Mouse (Mus musculus) ES-E14 (cell line): ENCODE measurements at regions not wholly inside any gene's neighbourhood (a gene's known extent, or its start where the extent isn't known, plus 50 kb on each side); places are given as distances from the start of the nearest gene placed in this dataset.

Experiments used
- HCFC1 ChIP-seq: IDR thresholded peaks from 2 replicates; pipeline ENCODE4 v1.6.1; 2012; ENCODE audit warnings: low read length, inconsistent platforms, borderline replicate concordance; ENCODE audit not compliant: insufficient read depth
- MAFK ChIP-seq: IDR thresholded peaks from 2 replicates; pipeline ENCODE4 v1.6.1; 2014; ENCODE audit warnings: mild to moderate bottlenecking, low read depth, low read length, inconsistent platforms; ENCODE audit not compliant: insufficient read depth
- ZC3H11A ChIP-seq: IDR thresholded peaks from 2 replicates; pipeline ENCODE4 v1.6.1; 2012; ENCODE audit warnings: low read depth, mild to moderate bottlenecking, inconsistent platforms, low read length, borderline replicate concordance
- ZNF384 ChIP-seq: IDR thresholded peaks from 2 replicates; pipeline ENCODE4 v1.6.1; 2012; ENCODE audit warnings: low read depth, low read length, inconsistent platforms

- TF ChIP-seq ZC3H11A = no peak
- no peak for TF ChIP-seq HCFC1
- no peak for TF ChIP-seq ZNF384
- TF ChIP-seq MAFK = no peak
Measured at GRCm38 (mm10) chr8:11973436-11973835, 133.2 kb downstream of the Tex29 start.
